Mouse (Mus musculus): ENCODE data around the gene Hhipl2.
A peak's percentile ranks its signal among the peaks of the same experiment; 100 is the strongest.

DNA sequence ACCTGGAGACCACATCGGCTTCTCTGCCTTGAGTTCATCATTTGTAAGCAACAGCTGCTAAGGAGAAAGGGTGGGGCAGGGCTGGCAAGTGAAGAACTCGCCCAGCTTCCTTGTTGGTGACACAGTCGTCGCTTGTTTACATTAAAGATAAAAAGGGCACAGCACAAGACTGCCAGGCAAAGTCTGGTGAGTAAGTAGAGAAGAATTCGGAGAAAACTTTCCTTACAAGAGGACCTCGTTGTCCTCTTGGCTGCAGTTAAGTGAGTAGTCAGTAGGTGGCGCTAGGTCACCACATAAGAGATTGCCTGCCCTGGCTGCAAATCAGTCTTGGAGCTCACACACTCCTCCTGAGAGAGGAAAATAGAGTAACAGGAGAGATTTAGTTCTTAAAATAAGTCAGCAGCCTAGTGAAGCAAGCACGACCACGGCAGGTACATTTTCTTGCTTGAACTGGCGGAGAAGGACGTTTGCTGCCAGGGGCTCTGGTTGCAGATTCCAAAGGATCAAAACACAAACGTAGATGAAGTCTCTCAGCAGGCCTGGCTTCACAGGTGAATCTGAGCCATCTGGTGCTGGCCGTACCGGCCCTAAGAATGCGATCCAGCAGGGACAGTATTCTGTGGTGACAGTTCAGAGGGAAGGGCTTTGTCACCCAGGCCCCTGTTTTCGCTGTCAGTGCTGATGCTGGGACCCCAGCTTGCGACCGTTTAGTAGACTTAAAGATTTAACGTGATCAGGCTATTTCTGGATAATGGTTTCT lies 24.2 kb downstream of the Hhipl2 start:
- TF ChIP-seq POLR2A (IDR thresholded peaks at IDR 0.05; ENCODE audit: low read depth, low read length) (no peak), CTCF (IDR thresholded peaks at IDR 0.05; ENCODE audit: borderline replicate concordance, insufficient read depth, low read length) (peak; percentile 78; the same call in 1 of the 2 replicates)
